Mouse (Mus musculus) stomach, embryonic 14.5 days (tissue): ENCODE measurements at regions not wholly inside any gene's neighbourhood (a gene's known extent, or its start where the extent isn't known, plus 50 kb on each side); places are given as distances from the start of the nearest gene placed in this dataset.

Experiments
- ATAC-seq: fragments of 200-750 bp; cut with Nextera tagmentation; 2 replicates; pipeline ENCODE4 v1.8.0; 2017; ENCODE audit warnings: low read depth, moderate TSS enrichment; ENCODE audit not compliant: insufficient number of reproducible peaks, insufficient read depth, low FRiP score
- H3K27ac ChIP-seq: fragments of 300-500 bp; sonication (generic); 2 replicates; pipeline ENCODE4 v1.5.1; 2014; ENCODE audit warnings: mild to moderate bottlenecking, low read length, moderate library complexity, mixed read lengths
- H3K27me3 ChIP-seq: fragments of 300-500 bp; sonication (generic); 2 replicates; pipeline ENCODE4 v1.6.1; 2014; ENCODE audit warnings: low read length, control low read depth, mixed read lengths; ENCODE audit not compliant: control insufficient read depth, insufficient read depth
- H3K36me3 ChIP-seq: fragments of 300-500 bp; sonication (generic); 2 replicates; pipeline ENCODE4 v1.6.1; 2014; ENCODE audit warnings: mild to moderate bottlenecking, control low read depth, low read length, moderate library complexity, mixed read lengths; ENCODE audit not compliant: control insufficient read depth, insufficient read depth
- H3K4me1 ChIP-seq: fragments of 300-500 bp; sonication (generic); 2 replicates; pipeline ENCODE4 v1.6.1; 2014; ENCODE audit warnings: low read length, control low read depth, mixed read lengths; ENCODE audit not compliant: control insufficient read depth, insufficient read depth
- H3K4me2 ChIP-seq: fragments of 300-500 bp; sonication (generic); replicated peaks from 2 replicates; pipeline ENCODE4 v1.6.1; 2014; ENCODE audit warnings: low read depth, low read length, control low read depth
- H3K4me3 ChIP-seq: fragments of 300-500 bp; sonication (generic); 2 replicates; pipeline ENCODE4 v1.5.1; 2014; ENCODE audit warnings: low read depth, low read length, control low read depth
- H3K9ac ChIP-seq: fragments of 300-500 bp; sonication (generic); replicated peaks from 2 replicates; pipeline ENCODE4 v1.6.1; 2014; ENCODE audit warnings: low read depth, mild to moderate bottlenecking, control low read depth, low read length, moderate library complexity, mixed read lengths
- H3K9me3 ChIP-seq: fragments of 300-500 bp; sonication (generic); 2 replicates; pipeline ENCODE4 v1.6.1; 2016; ENCODE audit warnings: low read depth, low read length, control low read depth; ENCODE audit not compliant: control insufficient read depth
- WGBS: fragments of 180-500 bp; shearing (Covaris S2); extraction: QIAGEN DNeasy Blood & Tissue Kit; methylation state at CpG from one replicate; pipeline ENCODE4 v1.1.7; 2014; 5-methylcytosine and 5-hydroxymethylcytosine counted together

DNA sequence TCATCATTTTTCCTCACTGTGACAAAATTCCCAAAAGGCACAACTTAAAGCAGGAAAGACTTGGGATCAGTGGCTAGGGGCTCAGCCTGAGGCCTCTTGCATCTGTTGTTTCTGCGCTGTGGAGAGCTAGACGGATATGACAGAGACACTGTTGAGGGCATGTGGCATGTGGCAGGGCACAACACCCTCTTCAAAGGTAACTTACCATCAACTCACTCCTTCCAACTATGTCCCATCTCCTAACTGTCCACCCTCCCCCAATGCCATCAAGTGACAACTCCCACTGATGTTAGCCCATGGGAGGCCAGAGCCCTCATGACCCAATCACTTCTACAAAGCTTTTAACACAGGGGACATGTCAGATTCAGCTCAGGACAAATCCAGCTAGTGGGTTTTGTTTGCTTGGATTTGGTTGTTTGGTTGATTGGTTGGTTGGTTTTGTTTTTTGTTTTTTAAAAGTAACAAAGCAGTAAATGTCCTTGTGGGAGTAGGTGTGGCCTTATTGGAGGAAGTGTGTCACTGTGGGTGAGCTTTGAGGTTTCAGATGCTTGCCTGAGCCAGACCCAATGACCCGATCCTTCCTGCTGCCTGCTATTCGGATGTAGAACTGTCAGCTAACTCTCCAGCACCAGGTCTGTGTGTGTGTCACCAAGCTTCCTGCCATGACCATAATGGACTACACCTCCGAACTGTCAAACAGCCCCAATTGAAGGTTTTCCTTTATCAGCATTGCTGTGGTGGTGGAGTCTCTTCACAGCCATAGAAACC, 53.2 kb upstream of the Lef1 start:
- Histone ChIP-seq H3K36me3 (no peaks in the 10 kb centered on the region), H3K4me3 (no peak overlapping the region), H3K9me3 (no peaks in the 10 kb centered on the region), H3K4me2 (no peak overlapping the region), H3K27ac (no peak overlapping the region), H3K27me3 (no peaks in the 10 kb centered on the region), H3K4me1 (no peaks in the 10 kb centered on the region), H3K9ac (no peak overlapping the region)
- no peak for ATAC-seq
- WGBS, result 86% methylated on average over 5 of the region's 5 CpGs

DNA sequence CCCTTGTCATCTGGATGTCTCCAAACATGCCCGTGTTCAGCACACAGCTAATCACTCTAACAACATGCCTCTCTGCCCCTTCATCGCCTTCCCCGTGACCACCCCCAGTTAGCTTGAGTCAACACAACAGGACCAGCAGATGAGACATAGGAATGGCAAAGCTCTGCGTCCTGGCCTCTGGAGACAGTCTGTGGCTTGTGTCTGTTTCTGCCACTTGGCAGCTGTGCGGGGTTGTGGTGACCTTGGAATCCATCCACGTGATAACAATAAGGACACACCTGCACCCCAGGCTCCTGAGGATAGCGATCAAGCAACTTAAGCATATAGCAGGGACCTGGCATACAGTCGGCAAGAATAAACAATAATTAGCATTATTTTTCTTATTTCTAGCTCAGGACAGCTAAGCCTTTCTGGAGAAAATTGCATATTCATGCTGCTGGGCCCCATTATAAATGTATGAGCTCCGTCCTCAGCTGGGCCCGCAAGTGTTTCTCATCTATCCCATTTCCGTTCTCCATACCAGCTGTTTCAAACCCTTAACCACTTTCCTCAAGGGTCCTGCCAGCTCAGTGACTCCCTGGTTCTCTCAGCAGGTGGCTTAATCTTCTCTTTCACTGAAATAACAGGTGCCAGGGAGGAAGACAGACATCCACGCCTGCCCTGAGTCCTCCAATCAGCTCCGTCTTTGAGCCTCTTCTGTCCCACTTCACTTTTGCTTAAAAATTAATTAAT, 55.9 kb upstream of the Lef1 start:
- 82% methylated on average over 13 of the region's 13 CpGs for WGBS
- H3K9me3 ChIP-seq, result no peaks in the 10 kb centered on the region
- no peak for ATAC-seq
- no peak overlapping the region for H3K4me3 ChIP-seq
- no peak overlapping the region for H3K9ac ChIP-seq
- H3K27ac ChIP-seq, result no peak overlapping the region
- H3K36me3 ChIP-seq, result no peaks in the 10 kb centered on the region
- H3K4me2 ChIP-seq, result no peak overlapping the region
- H3K4me1 ChIP-seq, result no peaks in the 10 kb centered on the region
- H3K27me3 ChIP-seq, result no peaks in the 10 kb centered on the region

DNA sequence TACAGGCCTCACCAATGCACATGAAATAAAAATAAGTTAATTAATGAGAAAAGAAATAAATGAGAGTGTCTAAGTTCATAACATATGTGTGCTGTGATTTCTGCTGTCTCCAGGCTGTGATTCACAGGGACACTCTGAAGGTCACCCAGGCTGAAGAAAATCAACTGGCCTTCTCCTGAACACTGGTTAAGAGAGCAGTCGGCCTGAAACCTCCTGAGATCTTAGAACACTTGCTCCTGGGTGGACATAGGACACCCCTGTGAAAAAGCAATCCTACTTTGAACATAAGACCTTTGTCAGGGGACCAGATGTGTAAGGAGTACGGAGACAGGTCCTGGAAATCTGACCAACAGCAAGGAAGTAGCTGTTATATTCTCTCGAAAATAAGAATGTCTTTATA, 62.6 kb upstream of the Lef1 start:
- WGBS, result 78% methylated on average over 3 of the region's 3 CpGs
- no peak overlapping the region for H3K27ac ChIP-seq
- H3K36me3 ChIP-seq, result no peaks in the 10 kb centered on the region
- H3K9ac ChIP-seq, result no peak overlapping the region
- H3K9me3 ChIP-seq, result no peaks in the 10 kb centered on the region
- ATAC-seq, result no peak
- no peaks in the 10 kb centered on the region for H3K4me1 ChIP-seq
- H3K4me3 ChIP-seq, result no peak overlapping the region
- H3K4me2 ChIP-seq, result no peak overlapping the region
- H3K27me3 ChIP-seq, result no peaks in the 10 kb centered on the region

DNA sequence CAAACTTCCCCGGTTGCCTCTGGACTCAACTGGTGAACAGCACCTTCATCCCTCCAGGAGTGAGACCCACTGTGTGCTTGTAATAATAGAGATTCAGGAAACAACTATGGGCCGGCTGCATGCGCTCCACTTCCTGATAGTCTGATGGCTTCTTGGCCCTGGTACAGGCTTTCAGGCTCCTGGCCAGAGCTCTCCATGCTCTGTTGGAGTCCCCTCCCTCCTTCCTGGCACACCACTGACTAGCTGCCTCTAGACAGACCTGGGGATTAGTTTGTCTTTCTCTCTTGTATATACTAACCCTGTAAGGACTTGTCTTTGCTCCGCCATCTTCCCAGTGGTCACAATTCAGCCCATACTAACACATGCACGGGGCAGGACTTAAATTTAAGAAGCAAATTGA, 63.9 kb upstream of the Lef1 start:
- H3K27ac ChIP-seq, result no peak overlapping the region
- no peaks in the 10 kb centered on the region for H3K36me3 ChIP-seq
- H3K27me3 ChIP-seq, result no peaks in the 10 kb centered on the region
- H3K4me3 ChIP-seq, result no peak overlapping the region
- H3K9me3 ChIP-seq, result no peaks in the 10 kb centered on the region
- no peak for ATAC-seq
- no peaks in the 10 kb centered on the region for H3K4me1 ChIP-seq
- WGBS, result 67% methylated on average over 5 of the region's 5 CpGs
- H3K9ac ChIP-seq, result no peak overlapping the region
- no peak overlapping the region for H3K4me2 ChIP-seq

DNA sequence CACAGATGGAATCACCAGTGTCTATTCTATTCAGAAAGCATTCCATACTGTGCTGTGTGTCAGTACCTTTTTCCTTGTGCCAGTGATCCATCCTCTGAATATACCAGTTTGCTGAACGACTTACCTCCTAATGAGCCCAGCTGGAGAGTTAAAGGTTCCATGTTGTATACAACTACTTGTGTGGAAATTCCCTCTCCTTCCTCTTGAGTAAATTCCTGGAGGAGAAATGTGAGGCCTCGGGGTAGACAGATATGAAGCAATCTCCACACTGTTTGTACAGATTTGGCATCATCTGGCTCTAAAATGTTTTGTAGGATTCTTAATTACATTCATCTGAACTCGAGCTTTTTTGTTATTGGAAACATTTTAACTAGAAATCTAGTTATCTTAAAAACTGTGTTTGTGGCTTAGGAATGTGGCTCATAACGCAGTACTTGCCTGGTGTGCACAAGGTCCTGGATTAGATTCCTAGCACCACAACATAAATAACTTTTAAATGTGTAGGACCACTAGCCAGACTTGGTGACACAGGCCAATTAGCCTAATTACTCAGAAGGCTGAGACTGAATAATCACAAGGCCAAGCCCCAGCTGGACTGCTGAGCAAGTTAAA, 70.0 kb upstream of the Lef1 start:
- no peaks in the 10 kb centered on the region for H3K9me3 ChIP-seq
- H3K4me3 ChIP-seq, result no peak overlapping the region
- H3K27ac ChIP-seq, result no peak overlapping the region
- no peaks in the 10 kb centered on the region for H3K27me3 ChIP-seq
- H3K9ac ChIP-seq, result no peak overlapping the region
- H3K36me3 ChIP-seq, result no peaks in the 10 kb centered on the region
- 47% methylated on average over 4 of the region's 4 CpGs for WGBS
- ATAC-seq, result no peak
- H3K4me1 ChIP-seq, result no peaks in the 10 kb centered on the region
- H3K4me2 ChIP-seq, result no peak overlapping the region

DNA sequence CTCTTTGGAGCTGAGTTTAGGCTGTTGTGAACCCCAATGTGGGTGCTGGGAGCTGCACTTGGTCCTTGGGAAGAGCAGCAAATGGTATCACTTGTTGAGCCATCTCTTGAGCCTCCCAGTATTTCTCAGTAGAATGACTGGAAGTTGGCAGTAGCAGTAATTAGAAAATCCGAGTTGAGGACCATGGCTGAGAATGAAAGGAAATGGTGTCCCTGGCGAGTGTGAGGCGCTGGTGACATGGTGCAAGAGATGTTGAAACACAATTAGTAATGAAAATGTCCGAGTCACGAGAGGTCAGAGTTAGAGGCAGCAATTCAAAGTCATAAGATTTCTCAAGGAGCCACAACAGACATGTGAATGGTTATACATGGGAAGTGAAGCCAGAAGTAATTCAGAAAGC, 73.2 kb upstream of the Lef1 start:
- 85% methylated on average over 5 of the region's 5 CpGs for WGBS

DNA sequence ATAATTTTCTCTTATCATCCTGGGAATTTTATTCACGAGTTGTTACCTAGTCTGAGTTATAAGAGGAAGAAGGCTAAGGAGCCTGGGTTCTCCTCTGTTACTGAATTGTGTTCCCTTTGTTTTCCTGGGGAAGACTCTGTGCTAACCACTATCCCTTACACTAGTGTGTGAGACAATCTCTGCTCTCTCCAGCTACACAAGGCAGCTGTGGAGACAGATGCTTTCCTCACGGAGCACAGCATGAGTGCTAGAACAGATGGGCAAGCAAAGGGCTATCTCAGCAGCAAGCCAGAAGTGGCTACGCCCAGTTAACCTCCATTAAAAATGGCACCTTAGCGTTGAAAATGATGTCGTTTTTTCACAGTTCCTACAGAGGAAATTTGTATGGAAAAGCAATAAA, 75.5 kb upstream of the Lef1 start:
- no peak overlapping the region for H3K27ac ChIP-seq
- WGBS, result 64% methylated on average over 5 of the region's 5 CpGs
- no peaks in the 10 kb centered on the region for H3K27me3 ChIP-seq
- no peak overlapping the region for H3K4me3 ChIP-seq
- H3K9ac ChIP-seq, result no peak overlapping the region
- ATAC-seq, result no peak
- no peak overlapping the region for H3K4me2 ChIP-seq
- H3K36me3 ChIP-seq, result no peaks in the 10 kb centered on the region
- no peaks in the 10 kb centered on the region for H3K9me3 ChIP-seq
- no peaks in the 10 kb centered on the region for H3K4me1 ChIP-seq

More for the DNA sequence above, 73.2 kb upstream of the Lef1 start:
- Histone ChIP-seq H3K4me1 (no peaks in the 10 kb centered on the region), H3K4me3 (no peak overlapping the region), H3K27me3 (no peaks in the 10 kb centered on the region), H3K36me3 (no peaks in the 10 kb centered on the region), H3K4me2 (no peak overlapping the region), H3K9me3 (no peaks in the 10 kb centered on the region), H3K9ac (no peak overlapping the region), H3K27ac (no peak overlapping the region)
- ATAC-seq, result no peak

DNA sequence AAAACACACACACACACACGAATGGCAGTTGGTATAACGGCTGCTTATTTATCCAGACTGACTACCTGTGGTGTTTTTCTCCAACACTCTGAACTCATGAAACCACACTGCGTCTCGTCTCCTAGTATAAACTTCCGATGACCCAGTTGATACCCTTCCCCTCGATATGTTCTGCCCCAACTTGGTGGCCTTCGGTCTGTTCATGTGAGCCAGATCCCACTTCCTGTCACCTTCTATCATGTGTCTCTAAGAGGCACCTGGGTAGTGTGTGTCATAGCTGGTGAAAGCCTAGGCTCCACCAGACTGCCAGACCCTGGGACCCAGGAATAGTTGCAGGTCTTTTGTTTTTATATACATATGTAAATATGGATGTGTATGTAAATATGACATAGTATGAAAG, 83.9 kb upstream of the Lef1 start:
- no peak for ATAC-seq
- 89% methylated on average over 7 of the region's 7 CpGs for WGBS
- no peaks in the 10 kb centered on the region for H3K36me3 ChIP-seq

More for the DNA sequence above, 83.9 kb upstream of the Lef1 start:
- Histone ChIP-seq H3K4me2 (no peak overlapping the region), H3K4me1 (no peaks in the 10 kb centered on the region), H3K9me3 (no peaks in the 10 kb centered on the region), H3K27ac (no peak overlapping the region), H3K4me3 (no peak overlapping the region), H3K27me3 (no peaks in the 10 kb centered on the region), H3K9ac (no peak overlapping the region)
